Mouse (Mus musculus): Measurements from ENCODE around the gene Il17rd. TPM values are rescaled to one million over a fixed set of nuclear protein-coding genes. Genes with fewer than 3 reads are reported as not detected.

Gene Il17rd
- polyA plus RNA-seq, 1 experiment = 1.8 TPM

DNA sequence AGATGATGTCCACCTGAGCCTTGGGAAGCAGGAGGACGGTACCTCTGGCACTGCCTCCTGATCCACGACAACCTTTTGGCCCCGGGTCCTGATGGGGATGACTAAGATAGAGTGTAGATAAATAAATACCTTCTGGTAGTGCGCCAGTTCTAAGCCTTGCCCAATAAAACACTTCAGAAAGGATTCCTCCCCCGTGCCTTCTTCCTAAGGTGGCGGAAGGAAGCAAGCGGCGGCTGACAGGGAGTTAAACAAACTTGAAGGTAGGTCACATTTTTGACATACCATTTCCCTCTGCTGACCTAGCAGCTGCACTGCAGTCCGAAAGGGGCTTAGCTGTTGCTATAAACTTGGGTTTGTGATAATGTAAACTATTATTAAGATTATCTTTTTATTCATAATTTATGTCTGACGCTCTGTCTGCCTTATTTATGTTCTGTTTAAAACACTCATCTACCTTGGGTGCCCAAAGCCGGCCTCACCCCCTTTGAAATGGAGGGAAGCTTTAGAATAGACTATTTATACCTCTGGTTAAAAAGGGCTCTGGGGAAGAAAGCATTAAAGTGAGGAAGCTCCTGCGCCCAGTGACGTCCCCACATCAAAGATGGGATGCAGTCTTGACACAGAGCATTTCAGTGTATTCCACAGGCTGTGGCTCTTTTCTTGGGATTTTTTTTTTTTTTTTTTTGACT is 19.9 kb downstream of the Il17rd start:
- no peak overlapping the region for H3K27ac ChIP-seq (ENCODE audit: insufficient read depth, low read depth, low read length)
- 44% methylated on average over 13 of the region's 13 CpGs for WGBS
- H3K27me3 ChIP-seq (ENCODE audit: control insufficient read depth, insufficient read depth, low read length) = no peaks in the 10 kb centered on the region
- H3K4me1 ChIP-seq (ENCODE audit: control insufficient read depth, insufficient read depth, insufficient read length, low read length) = no peaks in the 10 kb centered on the region
- no peak for TF ChIP-seq CTCF (IDR thresholded peaks at IDR 0.05; ENCODE audit: extremely low read depth, insufficient read length, insufficient replicate concordance, low read depth, low read length)
- no peak for TF ChIP-seq POLR2A (IDR thresholded peaks at IDR 0.05; ENCODE audit: low read depth, low read length)
- no peaks in the 10 kb centered on the region for H3K36me3 ChIP-seq (ENCODE audit: control insufficient read depth, insufficient read depth, low read length)
- no peak overlapping the region for H3K4me3 ChIP-seq (ENCODE audit: low read depth, low read length)

DNA sequence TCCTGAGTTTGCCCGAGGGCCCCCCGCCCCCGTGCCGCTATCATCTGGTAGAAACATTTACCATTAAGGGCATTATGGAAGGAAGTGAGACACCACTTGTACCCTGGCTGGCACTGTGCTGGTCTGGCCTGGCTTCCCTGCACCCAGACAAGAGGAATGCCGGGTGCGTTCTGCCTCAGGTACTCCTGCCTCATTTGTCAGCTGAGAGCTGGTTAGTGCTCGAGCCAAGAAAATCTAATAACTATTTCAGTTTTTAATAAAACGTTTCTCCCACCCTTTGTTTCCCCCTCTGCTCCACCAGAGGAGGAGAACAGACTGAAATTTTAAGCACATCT is 20.4 kb downstream of the Il17rd start:
- 56% methylated on average over 8 of the region's 8 CpGs for WGBS
- H3K4me3 ChIP-seq (ENCODE audit: low read depth, low read length) = no peak overlapping the region
- H3K27ac ChIP-seq (ENCODE audit: insufficient read depth, low read depth, low read length) = no peak overlapping the region
- H3K27me3 ChIP-seq (ENCODE audit: control insufficient read depth, insufficient read depth, low read length) = no peaks in the 10 kb centered on the region
- no peaks in the 10 kb centered on the region for H3K4me1 ChIP-seq (ENCODE audit: control insufficient read depth, insufficient read depth, insufficient read length, low read length)
- no peaks in the 10 kb centered on the region for H3K36me3 ChIP-seq (ENCODE audit: control insufficient read depth, insufficient read depth, low read length)
- no peak for TF ChIP-seq POLR2A (IDR thresholded peaks at IDR 0.05; ENCODE audit: low read depth, low read length)
- TF ChIP-seq CTCF (IDR thresholded peaks at IDR 0.05; ENCODE audit: extremely low read depth, insufficient read length, insufficient replicate concordance, low read depth, low read length) = no peak

DNA sequence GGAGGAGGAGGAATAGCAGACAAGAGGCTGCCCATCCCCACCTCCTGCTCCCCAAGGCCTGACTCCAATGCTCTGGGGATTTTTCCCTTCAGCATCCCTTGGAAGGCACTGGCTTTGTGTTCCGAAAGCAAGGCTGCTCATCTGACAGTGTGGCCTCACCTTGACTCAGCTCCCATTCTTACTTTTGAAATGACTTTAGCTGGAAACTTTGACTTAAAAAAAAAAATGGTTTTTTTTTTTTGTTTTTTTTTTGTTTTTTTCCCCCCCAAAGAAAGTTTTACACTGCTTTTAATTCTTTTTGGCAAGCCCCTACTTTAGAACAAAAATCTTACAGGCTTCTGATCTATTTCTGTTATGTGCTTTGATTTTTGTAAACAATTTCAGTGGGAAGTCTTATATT is 24.6 kb downstream of the Il17rd start:
- TF ChIP-seq CTCF (IDR thresholded peaks at IDR 0.05; ENCODE audit: extremely low read depth, insufficient read length, insufficient replicate concordance, low read depth, low read length) (no peak), POLR2A (IDR thresholded peaks at IDR 0.05; ENCODE audit: low read depth, low read length) (no peak)
- Histone ChIP-seq H3K36me3 (ENCODE audit: control insufficient read depth, insufficient read depth, low read length) (no peaks in the 10 kb centered on the region), H3K4me1 (ENCODE audit: control insufficient read depth, insufficient read depth, insufficient read length, low read length) (peaks cover 2% of the 10 kb centered on the region; the same call in 1 of the 2 replicates), H3K4me3 (ENCODE audit: low read depth, low read length) (no peak overlapping the region), H3K27ac (ENCODE audit: insufficient read depth, low read depth, low read length) (no peak overlapping the region), H3K27me3 (ENCODE audit: control insufficient read depth, insufficient read depth, low read length) (no peaks in the 10 kb centered on the region)
- 83% methylated on average over 1 of the region's 1 CpGs for WGBS

DNA sequence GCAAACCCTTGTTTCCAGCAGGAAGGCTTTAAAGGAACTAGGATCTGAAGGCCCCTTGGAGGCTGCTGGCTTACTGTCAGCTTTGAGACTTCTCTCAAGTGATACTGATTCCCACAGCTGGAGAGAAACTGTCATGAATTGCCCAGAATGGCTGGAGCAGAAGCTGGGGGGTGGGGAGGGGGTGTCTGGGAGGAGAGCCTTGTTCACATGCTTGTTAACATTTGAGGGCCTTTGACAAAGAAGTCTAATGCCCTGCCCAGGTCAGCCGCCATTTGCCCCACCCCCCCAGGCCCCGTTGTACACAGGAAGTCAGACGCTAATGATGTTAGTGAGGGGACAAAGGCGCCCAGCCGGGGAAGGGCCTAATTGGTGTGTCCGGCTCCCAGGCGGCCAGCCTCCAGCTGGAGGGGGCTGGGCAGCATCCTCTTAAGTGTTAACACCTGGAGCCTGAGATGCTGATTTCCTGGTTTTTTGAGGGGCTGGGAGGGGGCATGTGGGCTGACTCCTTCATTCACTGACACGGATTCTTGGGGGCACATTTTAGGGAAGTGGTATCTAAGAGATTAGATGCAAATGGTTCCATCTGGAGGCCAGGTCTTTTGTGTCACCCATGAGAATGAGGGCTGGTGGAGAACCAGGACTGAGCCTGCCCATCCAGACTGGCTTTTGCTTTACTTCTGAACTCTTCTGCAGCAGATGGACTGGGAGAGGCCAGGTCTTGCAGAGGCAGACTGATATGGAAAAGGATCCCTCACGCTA is 27.6 kb downstream of the Il17rd start:
- H3K27ac ChIP-seq (ENCODE audit: insufficient read depth, low read depth, low read length) = no peak overlapping the region
- H3K27me3 ChIP-seq (ENCODE audit: control insufficient read depth, insufficient read depth, low read length) = no peaks in the 10 kb centered on the region
- H3K36me3 ChIP-seq (ENCODE audit: control insufficient read depth, insufficient read depth, low read length) = no peaks in the 10 kb centered on the region
- H3K4me1 ChIP-seq (ENCODE audit: control insufficient read depth, insufficient read depth, insufficient read length, low read length) = peaks cover 7% of the 10 kb centered on the region
- no peak for TF ChIP-seq CTCF (IDR thresholded peaks at IDR 0.05; ENCODE audit: extremely low read depth, insufficient read length, insufficient replicate concordance, low read depth, low read length)
- no peak for TF ChIP-seq POLR2A (IDR thresholded peaks at IDR 0.05; ENCODE audit: low read depth, low read length)
- WGBS = 52% methylated on average over 9 of the region's 9 CpGs
- H3K4me3 ChIP-seq (ENCODE audit: low read depth, low read length) = no peak overlapping the region

DNA sequence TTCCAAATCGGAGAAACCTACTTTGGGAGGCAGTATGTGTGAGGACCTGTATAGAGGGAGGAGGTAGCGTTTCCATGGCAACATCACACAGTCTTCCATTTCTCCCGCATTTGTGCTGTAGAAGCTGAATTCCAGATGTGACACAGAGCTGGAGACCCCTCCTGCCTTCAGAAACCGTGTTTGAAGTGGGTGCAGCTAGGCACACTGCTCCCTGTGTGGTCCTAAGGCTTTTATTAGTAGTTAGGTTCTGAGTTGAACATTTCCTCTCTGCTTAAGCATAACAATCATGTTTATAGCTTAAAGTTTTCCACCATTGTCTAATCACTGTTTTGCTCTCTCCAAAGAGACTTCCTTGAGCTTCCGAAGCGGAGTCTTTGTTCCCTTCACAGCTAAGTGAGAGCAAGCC is 29.1 kb downstream of the Il17rd start:
- Histone ChIP-seq H3K36me3 (ENCODE audit: control insufficient read depth, insufficient read depth, low read length) (no peaks in the 10 kb centered on the region), H3K4me3 (ENCODE audit: low read depth, low read length) (no peak overlapping the region), H3K4me1 (ENCODE audit: control insufficient read depth, insufficient read depth, insufficient read length, low read length) (peaks cover 16% of the 10 kb centered on the region), H3K27ac (ENCODE audit: insufficient read depth, low read depth, low read length) (no peak overlapping the region), H3K27me3 (ENCODE audit: control insufficient read depth, insufficient read depth, low read length) (no peaks in the 10 kb centered on the region)
- TF ChIP-seq CTCF (IDR thresholded peaks at IDR 0.05; ENCODE audit: extremely low read depth, insufficient read length, insufficient replicate concordance, low read depth, low read length) = no peak
- TF ChIP-seq POLR2A (IDR thresholded peaks at IDR 0.05; ENCODE audit: low read depth, low read length) = no peak
- WGBS = 75% methylated on average over 6 of the region's 6 CpGs

DNA sequence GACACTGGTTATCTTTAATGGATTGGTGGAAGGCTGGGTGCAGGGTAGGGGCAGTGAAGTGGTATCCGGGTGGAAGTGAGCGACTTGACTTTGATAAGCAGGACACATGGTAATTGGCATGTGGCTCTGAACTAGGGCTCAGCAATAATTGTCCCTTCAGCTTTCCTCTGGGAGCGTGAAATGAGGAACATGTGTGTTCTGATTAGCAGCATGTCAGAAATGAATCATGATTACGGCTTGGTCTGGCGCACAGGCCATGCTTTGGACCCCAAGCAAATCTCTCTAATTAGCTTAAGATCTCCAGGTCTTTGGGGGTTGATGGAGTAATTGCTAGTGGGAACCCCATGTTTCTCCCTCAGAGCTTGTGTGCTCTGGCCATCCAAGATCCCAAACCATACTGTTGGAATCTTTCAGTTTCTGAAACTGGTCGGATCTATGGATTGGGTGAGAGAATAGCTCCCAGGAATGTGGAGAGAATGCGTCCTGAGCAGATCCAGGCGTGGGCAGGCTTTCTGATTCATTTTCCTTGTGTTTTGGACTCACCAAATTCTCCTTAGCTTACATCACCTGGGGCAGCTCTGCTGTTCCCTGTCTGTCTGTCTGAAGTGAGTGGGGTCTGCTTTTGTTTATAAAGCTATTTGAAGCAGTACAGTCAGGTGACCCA is 30.8 kb downstream of the Il17rd start:
- WGBS = 76% methylated on average over 8 of the region's 8 CpGs
- H3K27ac ChIP-seq (ENCODE audit: insufficient read depth, low read depth, low read length) = no peak overlapping the region
- H3K4me1 ChIP-seq (ENCODE audit: control insufficient read depth, insufficient read depth, insufficient read length, low read length) = peaks cover 16% of the 10 kb centered on the region
- TF ChIP-seq POLR2A (IDR thresholded peaks at IDR 0.05; ENCODE audit: low read depth, low read length) = no peak
- TF ChIP-seq CTCF (IDR thresholded peaks at IDR 0.05; ENCODE audit: extremely low read depth, insufficient read length, insufficient replicate concordance, low read depth, low read length) = no peak
- H3K27me3 ChIP-seq (ENCODE audit: control insufficient read depth, insufficient read depth, low read length) = no peaks in the 10 kb centered on the region
- no peak overlapping the region for H3K4me3 ChIP-seq (ENCODE audit: low read depth, low read length)
- no peaks in the 10 kb centered on the region for H3K36me3 ChIP-seq (ENCODE audit: control insufficient read depth, insufficient read depth, low read length)

DNA sequence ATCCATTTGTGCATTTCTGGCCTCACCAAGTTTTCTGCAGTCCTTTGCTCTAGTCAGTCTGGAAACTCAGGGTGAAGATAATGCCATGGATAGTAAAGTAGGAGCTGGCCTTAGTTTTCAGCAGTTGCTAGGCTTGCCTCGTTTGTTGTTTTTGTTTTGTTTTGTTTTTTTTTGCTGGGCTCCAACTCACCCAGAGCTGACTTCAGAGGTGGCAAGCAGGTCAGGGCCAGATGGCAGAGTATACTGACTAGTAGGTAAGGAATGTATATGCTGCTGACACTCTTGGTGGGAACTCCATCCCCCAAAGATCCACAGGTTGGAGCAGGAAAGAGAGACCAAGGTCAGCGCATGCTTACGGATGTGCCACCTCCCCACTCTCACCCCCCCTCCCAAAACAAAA is 31.4 kb downstream of the Il17rd start:
- Histone ChIP-seq H3K4me1 (ENCODE audit: control insufficient read depth, insufficient read depth, insufficient read length, low read length) (peaks cover 16% of the 10 kb centered on the region), H3K27me3 (ENCODE audit: control insufficient read depth, insufficient read depth, low read length) (no peaks in the 10 kb centered on the region), H3K36me3 (ENCODE audit: control insufficient read depth, insufficient read depth, low read length) (no peaks in the 10 kb centered on the region), H3K4me3 (ENCODE audit: low read depth, low read length) (no peak overlapping the region), H3K27ac (ENCODE audit: insufficient read depth, low read depth, low read length) (no peak overlapping the region)
- TF ChIP-seq POLR2A (IDR thresholded peaks at IDR 0.05; ENCODE audit: low read depth, low read length) (no peak), CTCF (IDR thresholded peaks at IDR 0.05; ENCODE audit: extremely low read depth, insufficient read length, insufficient replicate concordance, low read depth, low read length) (no peak)
- 65% methylated on average over 3 of the region's 3 CpGs for WGBS

Measured in small intestine, adult 2 months (tissue).